Mouse (Mus musculus) hematopoietic stem cell, adult 5-6 weeks (primary cell): ENCODE measurements around the gene Carns1. TPM values are rescaled to one million over a fixed set of nuclear protein-coding genes. Genes with fewer than 3 reads are reported as not detected.

ENCODE experiments used
- ATAC-seq, 2 experiments: fragments of 125-278 bp in 1 of 2; replicated peaks in 1 of 2; 2 replicates each; pipeline ENCODE4 v1.8.0; 2016 to 2017; ENCODE audit warnings: inconsistent platforms in 2 of 2, mild to moderate bottlenecking in 2 of 2, moderate number of reproducible peaks in 2 of 2, low read depth in 1 of 2, moderate TSS enrichment in 1 of 2; ENCODE audit not compliant: low FRiP score in 2 of 2, poor library complexity in 2 of 2, severe bottlenecking in 2 of 2, insufficient read depth in 1 of 2, low TSS enrichment in 1 of 2
- total RNA-seq: library from RNA; stranded (forward); fragments of 172-1452, 232-1000 nt; gene quantifications from 2 replicates; pipeline ENCODE4 v1.2.3, GENCODE M21; 2017

The Carns1 gene
- 11.2 and 16.2 TPM in 2 replicates for total RNA-seq

- ATAC-seq = no peak
These were observed at the start of gene Carns1 for GRCm38 (mm10) chr19:4175368-4175947. TSS of gene Carns1 (minus strand) at chr19:4175479.

- ATAC-seq = peak; percentile 72 to 90
These were observed 46.9 kb upstream of the Carns1 start for GRCm38 (mm10) chr19:4222165-4222564.

- ATAC-seq = 0 out of 4 replicates have a peak, but pooled peaks of 1 of the 2 experiments have one; percentile 12
These were observed 45.9 kb upstream of the Carns1 start for GRCm38 (mm10) chr19:4220957-4221743.

- no peak for ATAC-seq
These were observed 45.1 kb upstream of the Carns1 start for GRCm38 (mm10) chr19:4220416-4220815.

GRCm38 (mm10) chr19:4219943-4220342, 44.7 kb upstream of the Carns1 start:
- ATAC-seq = no peak

GRCm38 (mm10) chr19:4218784-4219183, 43.5 kb upstream of the Carns1 start:
- no peak for ATAC-seq

- ATAC-seq = no peak
These were observed 43.0 kb upstream of the Carns1 start for GRCm38 (mm10) chr19:4218293-4218692.

GRCm38 (mm10) chr19:4217855-4218254, 42.6 kb upstream of the Carns1 start:
- no peak for ATAC-seq

- no peak for ATAC-seq
These were observed 41.9 kb upstream of the Carns1 start for GRCm38 (mm10) chr19:4217140-4217539.

GRCm38 (mm10) chr19:4216041-4216685, 40.9 kb upstream of the Carns1 start:
- ATAC-seq = no peak

GRCm38 (mm10) chr19:4215451-4215840, 40.2 kb upstream of the Carns1 start:
- no peak for ATAC-seq

GRCm38 (mm10) chr19:4214771-4215450, 39.6 kb upstream of the Carns1 start:
- no peak for ATAC-seq

GRCm38 (mm10) chr19:4214071-4214770, 38.9 kb upstream of the Carns1 start, which contains the start of the genes Clcf1 and AC109138.7:
TSS of gene Clcf1 (plus strand) at chr19:4214238.
TSS of gene AC109138.7 (plus strand) at chr19:4214357.
- ATAC-seq = peak; percentile 12 to 44; a peak in 1 of 4 replicates

- peak in 1 of 2 experiments; percentile 47; a peak in 3 of 4 replicates for ATAC-seq
These were observed 38.3 kb upstream of the Carns1 start for GRCm38 (mm10) chr19:4213524-4213974.

- no peak for ATAC-seq
These were observed 36.8 kb upstream of the Carns1 start for GRCm38 (mm10) chr19:4211891-4212588.

GRCm38 (mm10) chr19:4208563-4208962, 33.3 kb upstream of the Carns1 start:
- ATAC-seq = no peak
